Mouse (Mus musculus): ENCODE measurements around the gene Nfatc3. TPM values are rescaled to one million over a fixed set of nuclear protein-coding genes. Genes with fewer than 3 reads are reported as not detected.
A peak's percentile ranks its signal among the peaks of the same experiment; 100 is the strongest.

Gene Nfatc3
- total RNA-seq, 4 experiments from 2014 or later, result 12.9 to 15.5 (median 14.7) TPM

DNA sequence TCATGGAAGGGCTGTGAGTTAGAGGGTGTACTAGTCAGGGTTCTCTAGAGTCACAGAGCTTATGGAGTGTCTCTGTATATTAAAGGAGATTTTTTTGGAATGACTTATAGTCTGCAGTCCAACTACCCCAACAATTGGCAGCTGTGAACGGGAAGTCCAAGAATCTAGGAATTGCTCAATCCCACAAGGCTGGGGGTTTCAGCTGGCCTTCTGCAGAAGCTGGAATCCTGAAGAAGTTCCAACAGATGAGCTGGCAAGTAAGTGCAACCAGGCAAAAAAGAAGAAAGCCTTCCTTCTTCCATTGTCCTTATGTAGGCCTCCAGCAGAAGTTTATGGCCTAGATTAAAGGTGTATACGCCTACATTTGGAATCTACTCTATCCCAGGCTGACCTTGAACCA is 86.7 kb downstream of the Nfatc3 start:
- DNase-seq (ENCODE audit: low spot score in 2 of 2), result no peak

DNA sequence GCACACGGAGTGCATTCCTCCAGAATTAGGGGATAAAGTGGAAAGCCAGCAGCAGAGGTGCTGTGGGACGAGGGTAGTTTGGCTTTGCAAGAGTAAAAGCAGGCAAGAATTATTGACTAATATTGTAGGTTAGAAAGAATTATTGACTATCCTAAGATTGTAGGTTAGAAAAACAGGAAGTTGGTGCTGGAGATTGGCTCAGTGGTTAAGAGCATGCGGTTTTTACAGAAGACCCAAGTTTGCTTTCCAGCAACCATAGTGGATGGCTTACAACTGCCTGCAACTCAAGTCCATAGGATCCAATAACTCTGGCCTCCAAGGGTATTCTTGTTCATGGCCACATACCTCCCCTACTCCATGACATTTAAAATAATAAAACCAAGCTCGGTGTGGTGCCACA is 87.4 kb downstream of the Nfatc3 start:
- no peak for DNase-seq (ENCODE audit: low spot score in 2 of 2)

DNA sequence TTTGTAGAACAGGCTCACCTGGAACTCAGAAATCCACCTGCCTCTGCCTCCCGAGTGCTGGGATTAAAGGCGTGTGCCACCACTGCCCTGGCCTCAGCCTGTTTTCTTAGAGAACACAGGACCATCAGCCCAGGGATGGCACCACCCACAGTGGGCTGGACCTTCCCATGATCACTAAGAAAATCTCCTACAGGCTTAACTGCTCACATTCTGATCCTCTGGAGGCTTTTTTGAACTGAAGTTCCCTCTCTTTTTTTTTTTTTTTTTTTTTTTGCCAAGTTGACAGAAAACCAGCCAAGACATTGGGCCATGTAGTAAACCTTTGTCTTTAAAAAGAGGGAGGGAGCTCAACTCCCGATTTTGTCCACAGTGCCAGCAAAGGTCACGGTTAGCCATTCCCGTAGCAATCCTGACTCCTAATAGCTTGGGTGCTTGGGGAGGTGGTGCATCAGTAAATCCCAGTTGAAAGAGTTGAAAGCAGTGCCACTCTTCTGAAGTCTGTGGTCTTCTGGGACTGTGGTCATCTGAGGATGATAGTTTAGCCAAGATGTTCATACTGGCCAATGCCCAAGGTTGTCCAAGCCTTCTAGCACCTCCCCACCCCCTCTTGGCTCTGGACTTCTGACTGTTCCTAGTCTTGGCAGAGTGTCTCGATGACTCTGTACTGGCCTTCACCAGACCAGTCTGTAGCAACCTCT is 89.4 kb downstream of the Nfatc3 start:
- DNase-seq (ENCODE audit: low spot score in 2 of 2), result no peak

DNA sequence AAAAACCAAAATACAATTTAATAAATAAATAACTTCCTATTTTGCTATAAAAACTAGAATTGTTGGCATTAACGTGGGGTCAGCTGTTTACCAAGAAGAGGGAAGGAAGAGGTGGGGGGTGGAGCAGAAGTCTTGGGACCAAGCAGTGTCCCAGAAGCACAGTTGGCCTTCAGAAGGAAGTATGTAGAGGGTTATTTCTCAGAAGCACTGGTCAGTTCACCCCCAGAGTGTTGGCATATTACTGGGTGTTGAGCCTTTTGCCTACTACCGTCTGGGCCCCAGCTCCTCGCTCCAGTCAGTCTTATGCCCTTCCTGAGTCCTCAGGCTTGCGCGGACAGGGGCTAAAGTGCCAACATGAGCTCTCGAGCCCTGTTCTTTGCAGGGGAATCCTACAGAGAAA is 90.4 kb downstream of the Nfatc3 start:
- no peak for DNase-seq (ENCODE audit: low spot score in 2 of 2)

DNA sequence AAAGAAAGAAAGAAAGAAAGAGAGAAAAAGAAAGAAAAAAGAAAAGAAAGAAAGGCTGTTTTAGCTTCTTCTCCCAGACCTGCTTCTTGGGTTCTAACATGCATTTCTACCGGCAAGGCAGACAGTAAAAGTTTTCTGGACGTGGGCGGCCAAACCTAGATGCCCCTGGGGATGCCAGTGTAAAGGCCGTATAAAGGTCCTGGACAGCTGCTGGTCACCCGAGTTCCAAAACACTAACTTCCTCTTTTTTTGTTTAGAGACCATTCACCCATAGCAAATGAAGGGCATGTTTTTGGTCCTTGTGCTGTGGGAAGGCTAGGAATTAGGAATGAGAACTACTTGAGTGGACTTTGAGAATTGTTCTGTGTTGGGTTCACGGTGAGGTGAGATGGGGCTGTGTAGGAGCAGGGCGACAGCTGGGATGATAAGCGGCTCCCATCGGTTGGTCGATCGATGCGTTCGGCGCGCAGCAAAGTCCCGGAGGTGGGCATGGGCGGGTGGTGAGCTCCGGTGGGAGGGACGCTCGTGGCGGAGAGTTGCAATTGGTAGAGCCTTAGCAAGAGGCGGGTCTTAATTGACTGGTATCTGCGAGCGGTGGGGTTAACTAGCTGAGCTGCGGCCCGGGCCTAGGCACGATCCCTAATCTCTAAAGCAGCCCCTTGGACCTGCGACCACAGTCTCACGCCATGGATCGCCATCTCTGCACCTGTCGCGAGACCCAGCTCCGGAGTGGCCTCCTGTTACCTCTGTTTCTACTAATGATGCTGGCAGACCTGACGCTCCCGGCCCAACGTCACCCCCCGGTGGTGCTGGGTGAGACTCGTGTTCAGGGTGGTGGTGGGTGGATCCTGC is 91.4 kb downstream of the Nfatc3 start, which contains the start of gene Pla2g15:
Gene Pla2g15 (plus strand): TSS at position 599 of the 852 bp plus-strand sequence.
- peak; percentile 83 to 91 for DNase-seq (ENCODE audit: low spot score in 2 of 2)

DNA sequence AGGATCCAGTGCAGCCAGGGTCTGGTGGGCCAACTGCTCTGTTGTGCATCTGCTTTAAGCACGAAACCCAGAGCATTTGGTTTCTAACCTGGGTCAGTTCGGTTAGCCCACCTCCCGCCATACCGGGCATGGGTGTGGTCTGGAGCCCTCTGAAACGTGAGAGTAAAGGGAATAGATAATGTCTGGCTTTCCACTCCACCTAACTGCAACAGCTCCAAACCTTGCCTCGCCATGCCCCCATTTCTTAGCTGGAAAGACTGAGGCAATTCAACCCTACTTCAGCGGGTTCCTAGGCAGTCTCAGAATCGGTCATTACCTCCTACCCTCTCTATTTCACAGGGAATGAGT is 92.0 kb downstream of the Nfatc3 start:
- no peak for DNase-seq (ENCODE audit: low spot score in 2 of 2)

DNA sequence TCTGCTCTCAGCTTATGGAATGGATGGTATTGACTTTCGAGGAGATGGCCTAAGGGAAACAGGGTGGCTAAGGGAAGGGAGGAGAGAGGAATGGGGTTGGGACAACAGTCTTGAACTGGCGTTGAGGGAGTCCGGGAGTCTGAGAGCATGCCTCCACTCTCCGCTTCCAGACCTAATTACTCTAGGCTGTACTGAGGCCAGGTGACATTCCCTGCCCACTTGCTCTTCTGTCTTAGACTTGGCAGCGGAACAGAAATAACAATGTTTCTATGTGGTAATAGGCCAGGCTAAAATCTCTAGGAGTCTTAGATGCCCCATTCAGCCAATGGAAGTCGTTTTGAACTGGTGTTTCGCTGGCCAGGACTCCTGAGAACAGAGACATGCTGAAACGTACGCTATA is 92.4 kb downstream of the Nfatc3 start:
- DNase-seq (ENCODE audit: low spot score in 2 of 2), result no peak

DNA sequence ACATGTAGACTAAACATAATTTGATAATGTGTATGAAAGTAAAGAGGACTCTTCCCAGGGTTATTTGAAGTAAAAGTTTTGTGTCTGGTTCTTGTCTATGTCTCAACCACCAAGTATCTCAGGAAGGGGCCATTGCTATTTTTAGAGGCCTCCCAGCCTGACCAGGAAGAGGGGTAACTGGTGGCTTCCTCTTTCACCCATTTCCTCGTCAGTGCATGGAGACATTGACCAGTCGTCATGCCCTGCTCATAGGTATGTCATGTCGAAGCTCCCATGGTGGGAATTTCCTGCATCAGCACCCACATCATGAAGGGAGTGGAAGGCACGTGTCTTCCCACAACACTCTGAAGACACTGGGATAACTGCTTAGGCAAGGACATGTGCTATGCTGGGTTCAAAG is 94.2 kb downstream of the Nfatc3 start:
- no peak for DNase-seq (ENCODE audit: low spot score in 2 of 2)

DNA sequence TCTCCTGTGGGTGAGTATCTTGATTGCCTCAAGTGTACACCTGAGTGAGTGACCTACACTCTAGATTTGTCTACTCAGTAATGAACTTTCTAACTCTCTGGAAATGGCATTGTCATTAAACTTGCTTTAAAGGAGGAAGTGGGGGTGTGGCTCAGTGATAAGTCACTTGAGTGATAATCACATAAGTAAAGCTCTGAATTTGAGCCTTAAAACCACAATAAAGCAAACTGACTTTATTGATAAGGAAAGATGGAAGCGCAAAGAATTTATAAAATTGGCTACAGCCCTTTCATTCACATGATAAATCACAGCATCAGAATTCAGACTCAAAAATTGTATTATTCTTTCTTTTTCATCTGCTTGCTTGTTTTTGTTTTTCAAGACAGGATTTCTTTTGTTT is 98.8 kb downstream of the Nfatc3 start:
- no peak for DNase-seq (ENCODE audit: low spot score in 2 of 2)

DNA sequence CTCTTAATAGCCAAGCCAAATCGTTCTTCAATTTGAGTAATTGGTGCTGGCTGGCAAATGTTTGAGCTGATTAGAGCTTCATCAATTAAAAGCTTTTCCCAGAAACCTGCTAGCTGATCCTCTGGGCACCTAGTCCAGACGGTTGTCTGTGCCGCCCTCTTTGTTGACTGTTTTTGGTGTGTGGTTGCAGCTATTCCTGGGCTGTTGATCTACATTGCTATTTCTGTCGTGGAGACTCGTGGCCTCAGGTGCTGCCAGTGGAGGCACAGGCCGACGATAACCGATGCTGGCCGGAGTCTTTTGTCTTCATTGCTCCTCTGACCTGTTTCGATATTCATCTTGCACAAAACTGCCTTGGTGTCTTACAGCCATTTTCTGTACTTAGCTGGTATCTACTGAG is 99.7 kb downstream of the Nfatc3 start:
- no peak for DNase-seq (ENCODE audit: low spot score in 2 of 2)

DNA sequence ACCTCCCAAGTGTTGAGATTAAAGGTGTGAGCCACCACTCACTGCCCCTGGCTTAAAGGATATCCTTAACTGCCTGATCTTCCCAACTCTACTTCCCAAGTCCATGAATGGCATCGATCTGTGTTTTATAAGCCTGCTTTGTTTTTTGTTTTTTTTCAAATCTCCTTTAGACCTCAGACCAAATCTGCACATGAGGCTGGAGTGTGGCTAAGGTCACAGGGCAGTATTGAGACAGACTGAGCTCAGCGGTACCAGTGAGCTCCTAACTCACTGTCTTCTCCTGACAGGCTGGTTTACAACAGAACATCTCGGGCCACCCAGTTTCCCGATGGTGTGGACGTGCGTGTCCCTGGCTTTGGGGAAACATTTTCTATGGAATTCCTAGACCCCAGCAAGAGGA is 101.2 kb downstream of the Nfatc3 start:
- DNase-seq (ENCODE audit: low spot score in 2 of 2), result no peak

DNA sequence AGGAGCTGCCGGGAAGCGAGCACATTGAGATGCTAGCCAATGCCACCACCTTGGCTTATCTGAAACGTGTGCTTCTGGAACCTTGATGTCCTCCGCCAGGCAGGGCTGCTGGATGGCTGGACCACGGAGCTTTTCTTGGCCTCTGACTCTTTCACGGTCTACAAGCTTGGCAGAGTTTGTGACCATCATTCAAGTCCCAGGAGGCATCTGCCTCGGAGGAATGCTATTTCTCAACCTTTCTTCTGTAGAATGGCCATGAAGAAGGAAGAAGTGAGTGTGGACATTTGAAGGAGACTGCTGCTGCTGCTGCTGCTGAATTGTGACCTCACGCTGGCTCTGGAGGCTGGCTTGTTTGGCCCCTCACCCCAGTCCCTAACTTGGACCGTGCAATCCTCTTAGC is 104.6 kb downstream of the Nfatc3 start:
- no peak for DNase-seq (ENCODE audit: low spot score in 2 of 2)

DNA sequence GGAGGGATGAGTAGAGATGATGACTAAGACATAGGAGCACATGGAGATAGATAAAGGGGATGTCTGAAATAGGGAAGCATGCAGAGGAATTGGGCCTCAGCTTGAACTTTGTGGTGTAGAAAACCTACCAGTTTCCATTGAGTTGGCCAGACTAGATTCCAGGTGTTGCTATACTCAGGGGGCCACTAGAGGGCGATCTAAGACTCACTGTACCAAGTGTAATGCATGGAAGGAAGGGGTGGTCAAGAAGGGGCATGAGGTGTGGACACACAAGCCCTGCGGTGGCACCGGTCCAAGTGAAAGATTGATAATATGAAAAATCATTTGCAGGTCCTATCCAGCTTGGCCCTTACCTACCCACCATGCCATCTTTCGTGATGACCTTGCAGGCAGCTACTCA is 106.8 kb downstream of the Nfatc3 start:
- peak; percentile 40 to 49 for DNase-seq (ENCODE audit: low spot score in 2 of 2)

DNA sequence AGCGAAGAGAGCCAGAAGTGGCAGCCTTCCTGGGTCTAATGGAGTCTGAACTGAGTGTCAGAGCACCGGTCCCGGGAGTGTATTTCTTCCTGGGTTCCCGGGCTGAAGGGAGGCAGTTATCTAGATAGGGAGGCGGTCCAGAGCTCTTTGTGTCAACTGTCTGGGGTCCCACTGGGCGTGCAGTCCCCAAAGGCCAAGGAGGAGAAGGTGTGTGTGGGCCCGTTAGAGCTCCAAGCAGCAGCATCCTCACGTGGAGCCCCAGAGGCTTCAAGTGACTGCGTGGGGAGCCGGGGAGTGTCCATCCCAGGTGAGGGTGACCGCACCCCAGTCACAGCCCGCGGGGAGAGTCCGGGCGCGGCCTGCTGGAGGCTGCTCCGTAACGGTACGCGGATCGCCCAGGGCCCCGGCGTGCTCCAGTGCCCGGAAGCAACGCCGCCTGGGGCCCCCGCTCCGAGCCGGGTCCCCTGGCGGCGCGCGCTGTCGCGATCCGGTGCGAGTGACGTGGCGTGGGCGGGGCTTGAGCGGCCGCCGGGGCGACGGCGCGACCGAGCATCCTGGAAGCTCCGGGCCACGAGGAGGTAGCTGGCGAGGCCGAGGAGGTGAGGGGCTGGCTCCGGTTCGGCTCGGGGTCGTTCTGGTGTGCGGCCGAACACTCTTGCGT is 109.8 kb downstream of the Nfatc3 start, which contains the start of gene Slc7a6:
Gene Slc7a6 (plus strand): TSS at position 502 of the 661 bp plus-strand sequence.
- DNase-seq (ENCODE audit: low spot score in 2 of 2), result peak; percentile 81 to 83

DNA sequence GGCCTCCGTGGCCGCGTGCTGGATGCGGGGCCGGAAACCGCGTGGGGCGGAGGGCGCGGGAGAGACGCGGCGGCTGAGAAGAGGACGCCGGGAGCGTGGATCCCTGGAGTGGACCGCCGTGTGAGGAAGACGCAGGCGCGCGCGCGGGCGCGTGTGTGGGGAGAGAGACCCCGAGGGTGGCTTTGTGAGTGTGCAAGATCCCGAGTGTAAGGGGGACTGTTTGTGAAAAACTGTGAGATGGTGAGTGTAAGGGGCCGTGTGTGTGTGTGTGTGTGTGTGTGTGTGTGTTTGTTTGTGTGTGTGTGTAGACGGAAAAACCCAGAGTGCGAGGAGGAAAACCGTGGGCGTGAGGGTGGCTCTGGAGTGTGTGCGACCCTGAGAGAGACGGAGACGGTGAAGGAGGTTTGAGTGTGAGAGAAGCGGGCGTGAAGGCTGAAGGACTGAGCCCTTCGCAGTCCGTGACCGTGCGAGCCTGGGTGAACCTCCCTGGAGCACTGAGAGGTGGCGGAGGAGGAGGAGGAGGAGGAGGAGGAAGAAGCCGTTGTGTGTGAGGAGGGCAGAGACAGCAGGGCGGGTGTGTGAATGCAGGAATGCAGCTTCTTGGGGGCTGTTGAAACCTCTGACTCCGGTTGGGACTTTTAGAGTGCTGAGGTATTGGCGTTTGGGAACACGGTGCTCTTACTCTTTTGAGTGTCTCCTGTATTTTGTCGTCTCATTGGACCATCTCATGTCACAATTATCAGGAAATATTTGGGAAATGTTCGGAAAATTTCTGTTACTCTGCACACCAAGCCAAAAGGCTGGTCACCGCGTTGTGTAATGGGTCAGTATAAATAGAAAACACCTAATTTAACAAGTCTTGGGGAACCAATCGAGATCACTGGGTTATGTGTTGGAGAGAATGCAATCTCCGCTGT is 110.6 kb downstream of the Nfatc3 start:
- DNase-seq (ENCODE audit: low spot score in 2 of 2), result peak in 1 of 2 experiments; percentile 39

DNA sequence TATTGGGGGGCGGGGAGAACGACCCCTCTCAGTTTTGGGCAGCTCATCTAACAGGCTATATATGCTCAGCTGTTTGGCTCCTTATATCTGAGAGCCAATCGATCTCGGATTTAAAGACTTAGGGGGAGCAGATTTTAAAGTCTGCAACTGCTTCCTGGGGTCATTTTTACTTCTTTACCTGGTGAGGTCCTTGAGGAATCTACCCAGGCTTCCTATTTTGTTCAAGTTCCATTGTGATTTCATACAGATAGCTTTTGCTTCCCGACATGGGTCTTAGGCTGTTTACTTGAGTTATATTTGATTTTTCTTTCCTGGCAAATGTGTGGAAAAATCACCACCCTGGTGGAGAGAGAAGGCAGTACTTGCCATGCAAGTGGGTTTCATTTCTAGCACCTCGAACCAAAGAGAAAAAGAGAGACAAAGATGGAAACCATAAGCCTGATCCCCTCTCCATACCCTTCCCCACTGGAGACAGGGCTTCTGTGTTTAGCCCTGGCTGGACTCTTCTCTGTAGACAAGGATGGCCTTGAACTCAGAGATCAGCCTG is 111.4 kb downstream of the Nfatc3 start:
- no peak for DNase-seq (ENCODE audit: low spot score in 2 of 2)

DNA sequence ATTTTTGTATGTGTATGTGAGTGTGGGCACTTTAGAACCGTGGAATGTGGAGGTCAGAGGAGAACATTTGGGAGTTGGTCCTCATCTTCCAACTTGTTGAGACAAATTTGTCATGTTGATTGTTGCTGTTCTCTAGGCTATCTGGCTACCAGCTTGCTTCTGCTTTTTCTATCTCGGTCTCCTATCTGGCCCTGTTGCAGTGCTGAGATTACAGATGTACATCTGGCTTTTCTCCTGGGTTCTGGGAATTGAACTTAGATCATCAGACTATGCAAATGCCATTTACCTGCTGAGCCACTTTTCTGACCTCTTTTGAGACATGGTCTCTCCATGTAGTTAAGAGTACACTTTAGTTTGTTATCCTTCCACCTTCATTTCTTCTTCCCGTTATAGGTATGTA is 114.9 kb downstream of the Nfatc3 start:
- no peak for DNase-seq (ENCODE audit: low spot score in 2 of 2)

DNA sequence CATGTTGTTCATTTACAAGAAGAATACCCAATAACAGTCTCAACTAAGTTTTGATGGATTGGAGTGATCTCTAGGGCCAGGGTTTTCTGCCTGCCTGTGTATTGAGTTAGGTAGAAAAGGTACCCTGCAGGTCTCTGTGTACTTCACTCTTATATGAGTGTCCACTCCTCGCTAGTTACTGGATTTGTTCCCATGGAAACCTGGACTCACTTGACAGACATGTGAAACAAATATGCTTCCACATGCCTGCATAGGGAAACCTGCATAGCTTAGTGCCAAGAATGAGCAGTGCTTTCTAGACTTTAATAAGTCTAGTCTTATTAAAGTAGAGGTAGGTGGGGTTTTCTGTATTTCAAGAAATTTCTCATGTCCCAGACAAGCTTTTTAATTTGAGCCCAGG is 118.3 kb downstream of the Nfatc3 start:
- DNase-seq (ENCODE audit: low spot score in 2 of 2), result no peak

DNA sequence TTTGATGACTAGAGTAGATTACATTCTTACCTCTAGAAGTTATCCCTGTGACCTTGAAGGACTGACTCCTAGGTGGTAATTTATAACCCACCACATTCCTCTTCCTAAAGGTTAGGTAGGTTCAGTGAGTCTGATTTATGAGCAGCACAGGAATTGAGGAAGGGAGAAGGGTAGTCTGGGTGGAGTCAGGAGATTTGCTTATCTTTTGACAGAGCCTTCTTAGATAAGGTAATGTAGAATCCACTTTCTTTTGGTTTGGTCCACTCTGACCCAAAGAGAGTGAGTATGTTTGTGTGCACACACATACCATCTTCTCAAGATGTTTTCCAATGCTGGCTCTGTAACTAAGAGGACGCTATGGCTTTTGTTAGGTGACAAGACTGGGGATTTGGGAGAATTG is 119.0 kb downstream of the Nfatc3 start:
- DNase-seq (ENCODE audit: low spot score in 2 of 2), result no peak

DNA sequence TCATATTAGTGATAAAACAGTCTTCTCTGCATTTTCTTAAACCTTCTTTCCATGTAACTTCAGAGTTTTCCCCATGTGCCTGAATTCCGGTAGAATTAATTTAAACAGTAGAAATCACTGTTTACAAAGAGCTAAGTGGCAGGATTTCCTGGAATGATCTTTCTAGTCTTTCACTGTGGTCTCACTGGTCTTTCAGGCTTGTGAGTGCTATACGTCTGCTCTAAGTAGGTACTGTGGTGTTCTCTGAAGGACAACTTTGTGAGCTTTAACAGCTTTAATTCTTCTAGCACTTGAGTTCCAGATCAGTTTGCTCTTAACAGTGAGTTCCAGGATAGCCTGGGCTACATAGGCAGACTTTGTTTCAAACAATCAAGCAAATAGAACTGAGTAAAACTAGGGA is 119.8 kb downstream of the Nfatc3 start:
- DNase-seq (ENCODE audit: low spot score in 2 of 2), result no peak
